Mouse (Mus musculus): ENCODE data around the gene Dcakd.

Gene Dcakd

GRCm38 (mm10) chr11:103028176-103028891, at the start of gene Dcakd, which contains the start of gene Nmt1:
Dcakd (minus strand) TSS chr11:103028333.
Nmt1 (plus strand) TSS chr11:103028190.
- DNase-seq: peak; percentile 92

- no peak for DNase-seq
Measured at GRCm38 (mm10) chr11:103076581-103076980, 48.4 kb upstream of the Dcakd start.

- no peak for DNase-seq
Measured at GRCm38 (mm10) chr11:103076010-103076409, 47.9 kb upstream of the Dcakd start.

- peak; percentile 41 for DNase-seq
Measured at GRCm38 (mm10) chr11:103074796-103075323, 46.7 kb upstream of the Dcakd start.

GRCm38 (mm10) chr11:103074121-103074650, 46.1 kb upstream of the Dcakd start:
- no peak for DNase-seq

GRCm38 (mm10) chr11:103073671-103074070, 45.5 kb upstream of the Dcakd start:
- DNase-seq: no peak

GRCm38 (mm10) chr11:103070322-103070880, 42.3 kb upstream of the Dcakd start:
- no peak for DNase-seq

GRCm38 (mm10) chr11:103069731-103070130, 41.6 kb upstream of the Dcakd start:
- no peak for DNase-seq

GRCm38 (mm10) chr11:103068884-103069283, 40.8 kb upstream of the Dcakd start:
- DNase-seq: no peak

GRCm38 (mm10) chr11:103068272-103068671, 40.1 kb upstream of the Dcakd start:
- no peak for DNase-seq

GRCm38 (mm10) chr11:103067457-103068001, 39.4 kb upstream of the Dcakd start:
- peak; percentile 45 for DNase-seq

- no peak for DNase-seq
Measured at GRCm38 (mm10) chr11:103067051-103067361, 38.9 kb upstream of the Dcakd start.

- DNase-seq: no peak
Measured at GRCm38 (mm10) chr11:103066191-103067050, 38.3 kb upstream of the Dcakd start.

GRCm38 (mm10) chr11:103058499-103059085, 30.5 kb upstream of the Dcakd start:
- no peak for DNase-seq

- no peak for DNase-seq
Measured at GRCm38 (mm10) chr11:103056636-103057035, 28.5 kb upstream of the Dcakd start.

GRCm38 (mm10) chr11:103054798-103055197, 26.7 kb upstream of the Dcakd start:
- DNase-seq: peak; percentile 85

GRCm38 (mm10) chr11:103053191-103054076, 25.3 kb upstream of the Dcakd start:
- DNase-seq: no peak

GRCm38 (mm10) chr11:103052078-103052477, 23.9 kb upstream of the Dcakd start:
- DNase-seq: no peak

GRCm38 (mm10) chr11:103051249-103051691, 23.1 kb upstream of the Dcakd start:
- peak; percentile 70 for DNase-seq

GRCm38 (mm10) chr11:103050153-103050552, 22.0 kb upstream of the Dcakd start:
- DNase-seq: no peak

- DNase-seq: no peak
Measured at GRCm38 (mm10) chr11:103049611-103050010, 21.5 kb upstream of the Dcakd start.

All from lung, postnatal 14 days (tissue).